Mouse (Mus musculus) MEL (cell line): ENCODE measurements around the gene Grm6. TPM values are rescaled to one million over a fixed set of nuclear protein-coding genes. Genes with fewer than 3 reads are reported as not detected.

Experiments
- DNase-seq: peaks from one replicate; pipeline ENCODE4 v3.0.0; 2011; ENCODE audit warnings: low read depth, low spot score
- H3K27ac ChIP-seq: 2 replicates; pipeline ENCODE4 v1.5.1; 2012; ENCODE audit warnings: low read depth, mild to moderate bottlenecking, control low read depth, low read length, moderate library complexity; ENCODE audit not compliant: control insufficient read depth
- H3K27me3 ChIP-seq, 2 experiments: fragments of 150-350 bp in 1 of 2; sonication (generic) in 1 of 2; 2 replicates each; pipeline ENCODE4 v1.6.1; 2012; ENCODE audit warnings: low read length in 2 of 2, mild to moderate bottlenecking in 2 of 2, improper control_type of control experiment in 1 of 2, moderate library complexity in 1 of 2; ENCODE audit not compliant: insufficient read depth in 2 of 2, control insufficient read depth in 1 of 2
- H3K36me3 ChIP-seq, 2 experiments: 2 replicates each; pipeline ENCODE4 v1.6.1; 2012 to 2014; ENCODE audit warnings: low read length in 2 of 2, improper control_type of control experiment in 1 of 2, inconsistent platforms in 1 of 2, mild to moderate bottlenecking in 1 of 2; ENCODE audit not compliant: insufficient read depth in 2 of 2, control insufficient read depth in 1 of 2
- H3K4me1 ChIP-seq, 2 experiments: fragments of 150-350 bp in 1 of 2; sonication (generic) in 1 of 2; 2 replicates each; pipeline ENCODE4 v1.6.1; 2012; ENCODE audit warnings: low read length in 2 of 2, improper control_type of control experiment in 1 of 2, mild to moderate bottlenecking in 1 of 2; ENCODE audit not compliant: insufficient read depth in 2 of 2, control insufficient read depth in 1 of 2
- H3K4me3 ChIP-seq, 2 experiments: fragments of 150-350 bp in 1 of 2; sonication (generic) in 1 of 2; 2 replicates each; pipeline ENCODE4 v1.5.1; 2012; ENCODE audit warnings: low read depth in 2 of 2, low read length in 2 of 2, mild to moderate bottlenecking in 2 of 2, moderate library complexity in 2 of 2, control low read depth in 1 of 2, improper control_type of control experiment in 1 of 2; ENCODE audit not compliant: control insufficient read depth in 1 of 2, insufficient read depth in 1 of 2
- H3K79me2 ChIP-seq: 2 replicates; pipeline ENCODE4 v1.6.1; 2012; ENCODE audit warnings: mild to moderate bottlenecking, low read length, moderate library complexity; ENCODE audit not compliant: control insufficient read depth, poor library complexity, insufficient read depth
- H3K9ac ChIP-seq: 2 replicates; pipeline ENCODE4 v1.6.1; 2012; ENCODE audit warnings: low read depth, mild to moderate bottlenecking, control low read depth, low read length, moderate library complexity; ENCODE audit not compliant: control insufficient read depth, poor library complexity, severe bottlenecking
- H3K9me3 ChIP-seq: fragments of 150-350 bp; sonication (generic); replicated peaks from 2 replicates; pipeline ENCODE4 v1.6.1; 2012; ENCODE audit warnings: mild to moderate bottlenecking, low read length, improper control_type of control experiment, moderate library complexity; ENCODE audit not compliant: insufficient read depth
- CHD2 ChIP-seq: IDR thresholded peaks from 2 replicates; pipeline ENCODE4 v1.6.1; 2011; ENCODE audit warnings: low read length, improper control_type of control experiment
- CTCF ChIP-seq, 3 experiments: IDR thresholded peaks in 2 of 3; conservative IDR thresholded peaks in 1 of 3; 2 replicates each; pipeline ENCODE4 v1.5.1; 2011 to 2012; ENCODE audit warnings: low read length in 3 of 3, low read depth in 2 of 3, mild to moderate bottlenecking in 2 of 3, improper control_type of control experiment in 1 of 3, inconsistent platforms in 1 of 3, mixed read lengths in 1 of 3, moderate library complexity in 1 of 3; ENCODE audit not compliant: control insufficient read depth in 1 of 3, insufficient read depth in 1 of 3, poor library complexity in 1 of 3, severe bottlenecking in 1 of 3
- E2F4 ChIP-seq: IDR thresholded peaks from 2 replicates; pipeline ENCODE4 v1.6.1; 2011; ENCODE audit warnings: low read depth, low read length, improper control_type of control experiment, borderline replicate concordance
- ELF1 ChIP-seq: IDR thresholded peaks from 2 replicates; pipeline ENCODE4 v1.6.1; 2014; ENCODE audit warnings: low read depth, mild to moderate bottlenecking, inconsistent platforms, low read length, improper control_type of control experiment, moderate library complexity
- EP300 ChIP-seq, 2 experiments: IDR thresholded peaks; 2 replicates each; pipeline ENCODE4 v1.6.1; 2011; ENCODE audit warnings: improper control_type of control experiment in 2 of 2, low read length in 2 of 2, low read depth in 1 of 2, mild to moderate bottlenecking in 1 of 2
- ETS1 ChIP-seq: IDR thresholded peaks from 2 replicates; pipeline ENCODE4 v1.6.1; 2012; ENCODE audit warnings: low read depth, mild to moderate bottlenecking, inconsistent platforms, low read length, improper control_type of control experiment, moderate library complexity
- GATA1 ChIP-seq: IDR thresholded peaks from 2 replicates; pipeline ENCODE4 v1.6.1; 2011; ENCODE audit warnings: low read depth, low read length, improper control_type of control experiment
- HCFC1 ChIP-seq: IDR thresholded peaks from 2 replicates; pipeline ENCODE4 v1.6.1; 2012; ENCODE audit warnings: low read depth, mild to moderate bottlenecking, inconsistent platforms, low read length, improper control_type of control experiment, moderate library complexity
- KAT2A ChIP-seq: conservative IDR thresholded peaks from 2 replicates; pipeline ENCODE4 v1.6.1; 2012; ENCODE audit warnings: low read depth, low read length, improper control_type of control experiment, inconsistent platforms
- MAZ ChIP-seq: IDR thresholded peaks from 2 replicates; pipeline ENCODE4 v1.6.1; 2012; ENCODE audit warnings: low read depth, mild to moderate bottlenecking, inconsistent platforms, low read length, improper control_type of control experiment
- MEF2A ChIP-seq: IDR thresholded peaks from 2 replicates; pipeline ENCODE4 v1.6.1; 2014; ENCODE audit warnings: low read depth, mild to moderate bottlenecking, inconsistent platforms, low read length, improper control_type of control experiment; ENCODE audit not compliant: poor library complexity, insufficient replicate concordance, severe bottlenecking; ENCODE audit errors: extremely low read depth
- MYB ChIP-seq: IDR thresholded peaks from 2 replicates; pipeline ENCODE4 v1.6.1; 2011; ENCODE audit warnings: mild to moderate bottlenecking, low read depth, low read length, improper control_type of control experiment
- MYC ChIP-seq: IDR thresholded peaks from 2 replicates; pipeline ENCODE4 v1.6.1; 2011; ENCODE audit warnings: low read depth, mild to moderate bottlenecking, low read length, improper control_type of control experiment, moderate library complexity
- NELFE ChIP-seq: IDR thresholded peaks from 2 replicates; pipeline ENCODE4 v1.6.1; 2011; ENCODE audit warnings: low read depth, low read length, improper control_type of control experiment
- POLR2A ChIP-seq, 2 experiments: IDR thresholded peaks; 2 replicates each; pipeline ENCODE4 v1.6.1; 2011 to 2012; ENCODE audit warnings: low read length in 2 of 2, mild to moderate bottlenecking in 2 of 2, control low read depth in 1 of 2, improper control_type of control experiment in 1 of 2, low read depth in 1 of 2, moderate library complexity in 1 of 2; ENCODE audit not compliant: control insufficient read depth in 1 of 2, insufficient read depth in 1 of 2, poor library complexity in 1 of 2
- POLR2AphosphoS5 ChIP-seq: IDR thresholded peaks from 2 replicates; pipeline ENCODE4 v1.6.1; 2012; ENCODE audit warnings: low read depth, borderline replicate concordance, mild to moderate bottlenecking, inconsistent platforms, low read length, moderate library complexity, mixed read lengths
- SIN3A ChIP-seq: IDR thresholded peaks from 2 replicates; pipeline ENCODE4 v1.6.1; 2012; ENCODE audit warnings: low read length, improper control_type of control experiment, inconsistent platforms
- SMC3 ChIP-seq: IDR thresholded peaks from 2 replicates; pipeline ENCODE4 v1.6.1; 2011; ENCODE audit warnings: low read depth, low read length, improper control_type of control experiment
- TAL1 ChIP-seq: IDR thresholded peaks from 2 replicates; pipeline ENCODE4 v1.6.1; 2012; ENCODE audit warnings: mild to moderate bottlenecking, inconsistent platforms, low read length, moderate library complexity, mixed read lengths
- TBP ChIP-seq: IDR thresholded peaks from 2 replicates; pipeline ENCODE4 v1.8.0; 2011; ENCODE audit warnings: low read depth, low read length, improper control_type of control experiment
- TCF12 ChIP-seq: IDR thresholded peaks from 2 replicates; pipeline ENCODE4 v1.6.1; 2014; ENCODE audit warnings: low read depth, mild to moderate bottlenecking, inconsistent platforms, low read length, improper control_type of control experiment, moderate library complexity
- USF2 ChIP-seq, 2 experiments: IDR thresholded peaks; 2 replicates each; pipeline ENCODE4 v1.6.1; 2011 to 2012; ENCODE audit warnings: improper control_type of control experiment in 2 of 2, low read length in 2 of 2, borderline replicate concordance in 1 of 2, inconsistent platforms in 1 of 2, low read depth in 1 of 2, mild to moderate bottlenecking in 1 of 2; ENCODE audit not compliant: insufficient read depth in 1 of 2
- ZKSCAN1 ChIP-seq: IDR thresholded peaks from 2 replicates; pipeline ENCODE4 v1.6.1; 2012; ENCODE audit warnings: low read depth, mild to moderate bottlenecking, inconsistent platforms, low read length, improper control_type of control experiment, moderate library complexity
- ZMIZ1 ChIP-seq: IDR thresholded peaks from 2 replicates; pipeline ENCODE4 v1.6.1; 2012; ENCODE audit warnings: low read depth, mild to moderate bottlenecking, inconsistent platforms, low read length, improper control_type of control experiment, moderate library complexity
- ZNF384 ChIP-seq: IDR thresholded peaks from 2 replicates; pipeline ENCODE4 v1.6.1; 2012; ENCODE audit warnings: low read depth, mild to moderate bottlenecking, inconsistent platforms, low read length, improper control_type of control experiment
- polyA plus RNA-seq, 2 experiments: library from polyadenylated mRNA; stranded (reverse) in 1 of 2; unstranded in 1 of 2; fragments of >175 nt in 1 of 2; fragments of >200 nt in 1 of 2; gene quantifications; 2 replicates each; pipeline versions ENCODE4 v1.2.1 to v1.2.4; 2012; ENCODE audit warnings: low replicate concordance in 2 of 2, low read depth in 1 of 2; ENCODE audit not compliant: insufficient read length in 2 of 2, insufficient read depth in 1 of 2, missing spikeins in 1 of 2
- total RNA-seq: library from RNA; depleted of rRNA; stranded (reverse); fragments of 300-350 nt; gene quantifications from 2 replicates; pipeline ENCODE4 v1.2.3, GENCODE M21; 2012

Gene Grm6
- total and polyA plus RNA-seq, 3 experiments, result 0.14 TPM; not detected in 2

DNA sequence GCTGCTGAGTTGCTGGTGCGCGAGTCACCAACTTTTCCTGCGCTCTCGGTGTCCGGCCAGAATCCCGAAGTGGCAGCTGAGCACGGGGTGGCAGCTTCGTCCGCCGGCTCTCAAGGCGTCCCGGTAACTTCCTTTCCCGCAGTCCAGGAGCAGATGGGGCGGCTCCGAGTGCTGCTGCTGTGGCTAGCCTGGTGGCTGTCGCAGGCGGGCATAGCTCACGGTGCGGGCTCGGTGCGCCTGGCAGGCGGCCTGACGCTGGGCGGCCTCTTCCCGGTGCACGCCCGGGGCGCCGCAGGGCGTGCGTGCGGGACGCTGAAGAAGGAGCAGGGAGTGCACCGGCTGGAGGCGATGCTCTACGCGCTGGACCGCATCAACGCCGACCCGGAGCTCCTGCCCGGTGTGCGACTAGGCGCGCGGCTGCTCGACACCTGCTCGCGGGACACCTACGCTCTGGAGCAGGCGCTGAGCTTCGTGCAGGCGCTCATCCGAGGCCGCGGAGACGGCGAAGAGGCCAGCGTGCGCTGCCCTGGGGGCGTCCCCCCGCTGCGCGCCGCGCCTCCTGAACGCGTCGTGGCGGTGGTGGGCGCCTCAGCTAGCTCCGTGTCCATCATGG lies 610 bp downstream of the Grm6 start:
- no peak overlapping the region for H3K27ac ChIP-seq
- H3K27me3 ChIP-seq, result no peaks in the 10 kb centered on the region
- no peaks in the 10 kb centered on the region for H3K79me2 ChIP-seq
- H3K9ac ChIP-seq, result no peak overlapping the region
- H3K36me3 ChIP-seq, result no peaks in the 10 kb centered on the region
- no peak overlapping the region for H3K4me3 ChIP-seq
- no peak for DNase-seq
- TF ChIP-seq MYC, result no peak
- TF ChIP-seq TBP, result no peak
- TF ChIP-seq MEF2A, result no peak
- no peak for TF ChIP-seq MYB
- no peak for TF ChIP-seq HCFC1
- no peak for TF ChIP-seq E2F4
- no peak for TF ChIP-seq POLR2A (IDR thresholded peaks at IDR 0.05; ENCODE audit: control insufficient read depth in 1 of 2, insufficient read depth in 1 of 2, low read depth in 1 of 2, low read length in 2 of 2, poor library complexity in 1 of 2)
- TF ChIP-seq ZMIZ1, result no peak
- no peak for TF ChIP-seq ZNF384
- TF ChIP-seq MAZ, result no peak
- TF ChIP-seq GATA1, result no peak
- TF ChIP-seq ETS1, result no peak
- no peak for TF ChIP-seq SIN3A
- H3K9me3 ChIP-seq, result no peaks in the 10 kb centered on the region
- peaks cover 0 to 3% of the 10 kb centered on the region in 2 experiments; a peak in 1 of 4 replicates for H3K4me1 ChIP-seq

DNA sequence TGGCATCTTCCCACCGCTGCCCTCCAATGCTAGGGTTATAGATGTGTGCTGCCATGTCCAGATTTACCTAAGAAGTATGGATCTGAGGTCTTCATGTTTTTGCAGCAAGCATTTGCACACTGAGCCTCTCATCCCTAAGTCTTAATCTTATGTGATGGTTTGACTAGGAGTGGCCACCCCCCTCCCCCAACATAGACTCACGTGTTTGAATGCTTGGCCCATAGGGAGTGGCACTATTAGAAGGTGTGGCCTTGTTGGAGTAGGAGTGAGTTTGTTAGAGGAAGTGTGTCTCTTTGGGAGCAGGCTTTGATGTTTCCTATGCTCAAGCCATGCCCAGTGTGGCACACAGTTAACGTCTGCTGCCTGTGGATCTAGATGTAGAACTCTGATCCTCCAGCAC lies 28.2 kb downstream of the Grm6 start:
- no peak overlapping the region for H3K9ac ChIP-seq
- no peak for DNase-seq
- H3K27me3 ChIP-seq, result no peaks in the 10 kb centered on the region
- no peaks in the 10 kb centered on the region for H3K4me1 ChIP-seq
- H3K36me3 ChIP-seq, result no peaks in the 10 kb centered on the region
- H3K79me2 ChIP-seq, result no peaks in the 10 kb centered on the region
- no peaks in the 10 kb centered on the region for H3K9me3 ChIP-seq
- TF ChIP-seq POLR2AphosphoS5, result no peak
- no peak for TF ChIP-seq USF2 (IDR thresholded peaks at IDR 0.05; ENCODE audit: borderline replicate concordance in 1 of 2, insufficient read depth in 1 of 2, low read depth in 1 of 2, low read length in 2 of 2)
- no peak for TF ChIP-seq POLR2A (IDR thresholded peaks at IDR 0.05; ENCODE audit: control insufficient read depth in 1 of 2, insufficient read depth in 1 of 2, low read depth in 1 of 2, low read length in 2 of 2, poor library complexity in 1 of 2)
- TF ChIP-seq ELF1, result no peak
- no peak for TF ChIP-seq TAL1
- no peak for TF ChIP-seq ZMIZ1
- TF ChIP-seq GATA1, result no peak
- no peak for TF ChIP-seq KAT2A
- TF ChIP-seq CHD2, result no peak
- TF ChIP-seq ZKSCAN1, result no peak
- no peak for TF ChIP-seq CTCF (IDR thresholded peaks at IDR 0.05 in 2 of 3, conservative IDR thresholded peaks at IDR 0.05 in 1 of 3; ENCODE audit: control insufficient read depth in 1 of 3, insufficient read depth in 1 of 3, low read depth in 2 of 3, low read length in 3 of 3, poor library complexity in 1 of 3, severe bottlenecking in 1 of 3)
- no peak for TF ChIP-seq TBP
- no peak for TF ChIP-seq TCF12
- no peak for TF ChIP-seq EP300 (IDR thresholded peaks at IDR 0.05; ENCODE audit: low read depth in 1 of 2, low read length in 2 of 2)
- no peak for TF ChIP-seq SMC3
- no peak for TF ChIP-seq E2F4
- no peak for TF ChIP-seq NELFE
- H3K27ac ChIP-seq, result no peak overlapping the region
- no peak overlapping the region for H3K4me3 ChIP-seq
